Mouse (Mus musculus): ENCODE data around the gene Zcchc4. TPM values are rescaled to one million over a fixed set of nuclear protein-coding genes. Genes with fewer than 3 reads are reported as not detected.

Gene Zcchc4
- polyA plus RNA-seq, 1 experiment from 2014 or later: 15.9 TPM

DNA sequence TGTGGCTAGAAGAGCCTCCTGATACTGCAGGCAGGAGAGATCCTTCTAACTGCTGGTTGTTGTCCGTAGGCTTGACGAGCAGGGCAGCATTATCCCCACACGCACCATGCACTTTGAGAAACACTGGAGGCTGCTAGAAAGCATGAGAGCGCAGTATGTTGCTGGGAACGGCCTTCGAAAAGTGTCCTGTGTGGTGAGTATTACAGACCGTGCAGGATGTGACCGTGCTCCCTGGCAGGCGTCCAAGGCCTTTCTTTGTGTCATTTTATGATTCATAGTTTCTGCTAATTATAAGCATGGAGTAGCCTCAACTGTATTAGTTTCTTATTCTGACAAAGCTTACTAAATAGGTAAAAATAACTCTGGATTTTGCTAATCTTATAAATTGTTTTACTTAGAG, 90.6 kb downstream of the Zcchc4 start:
- no peaks in the 10 kb centered on the region for H3K27me3 ChIP-seq (ENCODE audit: insufficient read depth, poor library complexity, severe bottlenecking)
- no peaks in the 10 kb centered on the region for H3K4me1 ChIP-seq (replicated peaks)
- no peak overlapping the region for H3K4me3 ChIP-seq
- H3K36me3 ChIP-seq: peaks cover 82% of the 10 kb centered on the region
- H3K9me3 ChIP-seq: no peaks in the 10 kb centered on the region
- DNase-seq (ENCODE audit: low spot score): no peak
- 93% methylated on average over 9 of the region's 9 CpGs for WGBS
- H3K27ac ChIP-seq: no peak overlapping the region

DNA sequence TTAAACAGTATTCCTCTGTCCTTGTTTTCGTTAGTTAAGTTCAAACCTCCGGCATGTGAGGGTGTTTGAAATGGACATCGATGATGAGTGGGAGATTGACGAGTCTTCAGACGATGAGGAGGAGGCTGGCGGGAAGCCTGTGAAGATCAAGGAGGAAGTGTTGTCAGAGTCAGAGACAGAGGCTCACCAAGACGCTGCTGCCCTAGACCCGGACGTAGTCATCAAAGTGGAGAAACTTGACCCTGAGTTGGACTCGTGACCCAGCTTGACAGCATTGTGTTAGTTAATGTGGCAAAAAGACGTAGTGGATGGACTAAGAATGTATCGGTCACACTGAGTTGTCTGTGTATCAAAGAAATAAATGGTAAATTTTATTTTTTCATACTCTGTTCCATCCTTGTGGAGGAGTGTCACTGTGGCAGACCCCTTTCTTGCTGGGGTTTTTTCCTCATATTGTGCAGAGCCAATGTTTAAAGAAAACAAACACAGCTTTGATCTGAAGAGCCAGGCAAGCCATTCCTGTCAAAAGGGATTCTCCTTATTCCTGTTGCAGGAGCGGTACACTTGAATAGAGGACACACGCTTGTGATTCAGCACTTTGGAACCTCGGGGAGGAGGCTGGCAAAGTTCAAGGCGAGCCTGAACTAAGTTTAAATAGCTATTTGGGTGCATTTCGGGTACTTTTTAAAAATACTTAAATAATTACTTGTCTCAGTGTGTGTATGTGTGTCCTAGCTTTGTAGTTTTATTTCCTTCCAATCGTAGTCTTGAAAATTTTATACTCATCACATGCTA, 91.3 kb downstream of the Zcchc4 start:
- H3K4me3 ChIP-seq: no peak overlapping the region
- DNase-seq (ENCODE audit: low spot score): no peak
- peaks cover 74% of the 10 kb centered on the region for H3K36me3 ChIP-seq
- H3K9me3 ChIP-seq: no peaks in the 10 kb centered on the region
- no peaks in the 10 kb centered on the region for H3K4me1 ChIP-seq (replicated peaks)
- no peak overlapping the region for H3K27ac ChIP-seq
- 87% methylated on average over 18 of the region's 18 CpGs for WGBS
- H3K27me3 ChIP-seq (ENCODE audit: insufficient read depth, poor library complexity, severe bottlenecking): no peaks in the 10 kb centered on the region

DNA sequence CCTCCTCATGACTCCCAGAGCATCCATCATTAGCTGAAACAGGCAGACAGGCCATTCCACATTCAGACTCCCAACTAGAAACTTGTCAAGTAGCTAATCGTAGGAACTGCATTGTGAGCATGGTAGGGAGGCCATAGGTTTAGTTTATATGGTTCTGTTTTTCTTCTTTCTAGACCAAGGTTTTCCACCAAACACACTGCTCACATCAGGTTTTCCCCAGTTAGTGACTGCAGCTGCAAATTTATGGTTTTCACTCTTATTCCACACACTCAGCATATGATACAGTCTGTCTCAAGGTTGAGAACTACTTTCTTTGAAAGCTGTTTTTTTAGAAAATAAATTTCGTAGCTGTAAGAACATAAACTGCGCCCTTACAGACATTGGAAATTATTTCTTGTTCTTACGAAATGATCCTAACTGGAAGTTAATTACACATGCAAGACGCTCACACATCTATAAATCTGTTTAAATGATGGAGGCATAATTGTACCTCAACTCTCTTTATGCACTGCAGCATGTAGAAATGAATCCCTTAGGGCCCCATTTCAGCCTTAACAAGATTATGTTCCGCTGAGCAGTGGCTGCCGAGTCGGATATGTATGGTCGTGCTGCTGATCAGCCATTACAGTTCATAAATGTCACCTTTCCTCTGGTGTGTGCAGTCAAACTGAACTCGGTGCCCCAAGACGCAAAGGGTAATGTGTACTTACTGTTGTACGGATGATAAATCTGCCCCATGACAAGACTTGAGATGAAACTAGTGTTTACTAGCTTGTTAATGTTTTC, 93.9 kb downstream of the Zcchc4 start:
- no peak for DNase-seq (ENCODE audit: low spot score)
- Histone ChIP-seq H3K27ac (no peak overlapping the region), H3K4me3 (no peak overlapping the region), H3K27me3 (ENCODE audit: insufficient read depth, poor library complexity, severe bottlenecking) (no peaks in the 10 kb centered on the region), H3K9me3 (no peaks in the 10 kb centered on the region), H3K4me1 (replicated peaks) (no peaks in the 10 kb centered on the region), H3K36me3 (peaks cover 49% of the 10 kb centered on the region)
- 92% methylated on average over 12 of the region's 12 CpGs for WGBS

DNA sequence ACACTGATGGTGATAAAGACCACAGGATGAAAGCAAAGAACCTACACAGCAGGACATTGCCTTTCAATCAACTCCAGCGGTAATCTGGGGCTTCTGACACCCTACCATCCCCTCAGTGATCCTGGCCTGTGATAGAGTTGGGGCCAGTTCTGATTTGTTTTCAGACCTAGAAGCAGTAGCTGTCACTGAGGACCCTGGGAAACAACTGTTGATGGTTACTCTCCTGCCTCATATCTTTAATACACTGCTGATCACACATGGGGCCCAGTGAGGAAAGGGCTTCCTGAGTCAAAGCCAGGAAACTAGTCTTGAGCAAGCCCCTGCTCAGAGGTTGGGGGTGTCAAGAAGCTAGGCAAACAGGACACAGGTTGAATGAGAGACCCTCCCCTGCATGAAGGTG, 96.3 kb downstream of the Zcchc4 start:
- Histone ChIP-seq H3K4me1 (replicated peaks) (no peaks in the 10 kb centered on the region), H3K27ac (no peak overlapping the region)
- 17% methylated on average over 1 of the region's 1 CpGs for WGBS

DNA sequence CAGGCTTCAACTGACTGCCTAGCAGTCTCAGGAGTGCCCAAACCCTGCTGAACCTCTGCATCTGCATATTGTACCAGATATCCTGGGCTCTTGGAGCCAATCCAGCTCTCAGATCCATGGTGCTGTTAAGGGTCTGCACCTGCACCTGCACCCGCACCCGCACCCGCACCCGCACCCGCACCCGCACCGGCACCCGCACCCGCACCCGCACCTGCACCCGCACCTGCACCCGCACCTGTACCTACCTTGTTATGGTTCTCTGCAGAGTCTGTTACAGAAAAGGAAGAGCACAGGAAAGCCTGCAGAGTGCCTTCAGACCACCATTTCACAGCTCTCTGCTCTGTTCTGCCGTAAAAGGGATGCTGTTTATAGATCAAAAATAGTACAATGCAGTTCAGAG, 96.8 kb downstream of the Zcchc4 start:
- no peak for DNase-seq (ENCODE audit: low spot score)
- Histone ChIP-seq H3K27me3 (ENCODE audit: insufficient read depth, poor library complexity, severe bottlenecking) (no peaks in the 10 kb centered on the region), H3K27ac (no peak overlapping the region), H3K4me1 (replicated peaks) (no peaks in the 10 kb centered on the region), H3K4me3 (no peak overlapping the region), H3K36me3 (peaks cover 20% of the 10 kb centered on the region), H3K9me3 (no peaks in the 10 kb centered on the region)
- WGBS: 97% methylated on average over 13 of the region's 13 CpGs

More for the DNA sequence above, 96.3 kb downstream of the Zcchc4 start:
- Histone ChIP-seq H3K9me3 (no peaks in the 10 kb centered on the region), H3K36me3 (peaks cover 25% of the 10 kb centered on the region), H3K4me3 (no peak overlapping the region), H3K27me3 (ENCODE audit: insufficient read depth, poor library complexity, severe bottlenecking) (no peaks in the 10 kb centered on the region)
- no peak for DNase-seq (ENCODE audit: low spot score)

Other genes with a start within 250 kb of the Zcchc4 start
- gene Lgi2, start 208.9 kb upstream of the Zcchc4 start, polyA plus RNA-seq (2016; fragmentation: Nextera tagmentation; extraction: Ambion mirVana): 1.3 and 1.7 TPM in 2 replicates
- gene Sepsecs, start 105.7 kb upstream of the Zcchc4 start, polyA plus RNA-seq (2016; fragmentation: Nextera tagmentation; extraction: Ambion mirVana): 7.4 and 9.3 TPM in 2 replicates
- gene Pi4k2b, start 33.8 kb upstream of the Zcchc4 start, polyA plus RNA-seq (2016; fragmentation: Nextera tagmentation; extraction: Ambion mirVana): 15.7 and 16.5 TPM in 2 replicates
- 95.9 and 106 TPM in 2 replicates for gene Anapc4, start 58.6 kb downstream of the Zcchc4 start, polyA plus RNA-seq (2016; fragmentation: Nextera tagmentation; extraction: Ambion mirVana)